Mouse (Mus musculus): Measurements from ENCODE around the gene Il4ra.

DNA sequence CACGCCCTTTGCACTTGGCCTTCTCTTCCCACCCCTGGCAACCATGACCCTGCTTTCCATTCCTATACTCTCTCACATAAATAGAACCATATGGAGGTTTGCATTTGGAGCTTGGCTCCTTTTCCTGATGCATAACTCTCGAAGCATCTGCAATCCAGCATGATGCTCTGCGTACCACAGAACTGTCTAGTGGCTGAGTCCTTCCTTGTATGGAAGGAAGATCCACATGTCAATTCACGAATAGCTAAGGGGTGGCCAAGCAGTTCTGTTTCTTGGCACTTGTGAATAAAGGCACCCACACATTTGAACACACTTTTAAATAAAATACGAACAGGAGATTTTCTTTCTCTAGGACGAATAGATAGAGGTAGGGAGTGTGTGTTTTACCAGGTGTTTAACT, 34.5 kb upstream of the Il4ra start:
- TF ChIP-seq CTCF (IDR thresholded peaks at IDR 0.05; ENCODE audit: low read depth) (no peak), EP300 (IDR thresholded peaks at IDR 0.05; ENCODE audit: low read depth) (no peak)

Data from liver, embryonic 14.5 days (tissue).